Mouse (Mus musculus) lung, embryonic 14.5 days (tissue): ENCODE results near the gene Caskin1. TPM values are rescaled to one million over a fixed set of nuclear protein-coding genes. Genes with fewer than 3 reads are reported as not detected.

Source experiments
- ATAC-seq: fragments of 200-750 bp; cut with Nextera tagmentation; 2 replicates; pipeline ENCODE4 v1.8.0; 2017; ENCODE audit warnings: mild to moderate bottlenecking, moderate TSS enrichment, moderate library complexity; ENCODE audit not compliant: insufficient read depth
- DNase-seq: peaks from one replicate; pipeline ENCODE4 v3.0.0-alpha.2; 2015
- H3K27ac ChIP-seq: fragments of 300-500 bp; sonication (generic); 2 replicates; pipeline ENCODE4 v1.5.1; 2014; ENCODE audit warnings: low read depth, mild to moderate bottlenecking, moderate library complexity
- H3K27me3 ChIP-seq: fragments of 300-500 bp; sonication (generic); 2 replicates; pipeline ENCODE4 v1.6.1; 2014; ENCODE audit warnings: low read length, control low read depth; ENCODE audit not compliant: insufficient read depth
- H3K36me3 ChIP-seq: fragments of 300-500 bp; sonication (generic); 2 replicates; pipeline ENCODE4 v1.6.1; 2014; ENCODE audit warnings: control low read depth; ENCODE audit not compliant: insufficient read depth
- H3K4me1 ChIP-seq: fragments of 300-500 bp; sonication (generic); 2 replicates; pipeline ENCODE4 v1.6.1; 2014; ENCODE audit warnings: antibody characterized with exemption, control low read depth; ENCODE audit not compliant: insufficient read depth
- H3K4me2 ChIP-seq: fragments of 300-500 bp; sonication (generic); 2 replicates; pipeline ENCODE4 v1.6.1; 2014; ENCODE audit warnings: mild to moderate bottlenecking
- H3K4me3 ChIP-seq: fragments of 300-500 bp; sonication (generic); 2 replicates; pipeline ENCODE4 v1.5.1; 2014; ENCODE audit warnings: low read depth, low read length
- H3K9ac ChIP-seq: fragments of 300-500 bp; sonication (generic); 2 replicates; pipeline ENCODE4 v1.6.1; 2014
- H3K9me3 ChIP-seq: fragments of 300-500 bp; sonication (generic); 2 replicates; pipeline ENCODE4 v1.6.1; 2016; ENCODE audit warnings: low read depth, low read length, control low read depth
- CTCF ChIP-seq: IDR thresholded peaks from 2 replicates; pipeline ENCODE4 v1.5.1; 2016; ENCODE audit warnings: antibody characterized with exemption, low read depth
- WGBS: fragments of 180-500 bp; shearing (Covaris S2); extraction: QIAGEN DNeasy Blood & Tissue Kit; methylation state at CpG from one replicate; pipeline ENCODE4 v1.1.7; 2014; 5-methylcytosine and 5-hydroxymethylcytosine counted together
- polyA plus RNA-seq: library from polyadenylated mRNA; unstranded; fragments of >200 nt; fragmentation: Nextera tagmentation; extraction: Ambion mirVana; gene quantifications from 2 replicates; pipeline ENCODE4 v1.2.1, GENCODE M21; 2014

Gene Caskin1
- polyA plus RNA-seq, 1 experiment from 2014 or later, result 0.93 TPM

GRCm38 (mm10) chr17:24477985-24478600 lies 10.3 kb upstream of the Caskin1 start:
- no peak for TF ChIP-seq CTCF
- DNase-seq (peak; percentile 30), ATAC-seq (peak; percentile 42)
- peaks cover 40% of the 10 kb centered on the region for H3K36me3 ChIP-seq
- H3K27ac ChIP-seq, result no peak overlapping the region
- WGBS, result 40% methylated on average over 11 of the region's 11 CpGs
- no peaks in the 10 kb centered on the region for H3K9me3 ChIP-seq
- no peaks in the 10 kb centered on the region for H3K27me3 ChIP-seq
- peaks cover 3% of the 10 kb centered on the region; the same call in 1 of the 2 replicates for H3K4me1 ChIP-seq
- H3K4me3 ChIP-seq, result peak overlapping the region; percentile 73
- peak overlapping the region; percentile 82 for H3K9ac ChIP-seq
- peak overlapping the region; percentile 62 for H3K4me2 ChIP-seq

- peak; percentile 99 for DNase-seq
- Histone ChIP-seq H3K27ac (peak within 1 kb of the TSS; percentile 96), H3K4me1 (peaks cover 3% of the 10 kb centered on the region; the same call in 1 of the 2 replicates), H3K36me3 (peaks cover 33% of the 10 kb centered on the region), H3K4me3 (peak within 1 kb of the TSS; percentile 73), H3K27me3 (no peaks in the 10 kb centered on the region), H3K9me3 (no peaks in the 10 kb centered on the region), H3K9ac (peak within 1 kb of the TSS; percentile 82), H3K4me2 (peak within 1 kb of the TSS; percentile 62)
- WGBS, result under 1% methylated on average over 48 of the region's 48 CpGs
- peak; percentile 96 for ATAC-seq
- TF ChIP-seq CTCF, result peak; percentile 92
These were observed 9.6 kb upstream of the Caskin1 start, which contains the start of gene Mlst8 for GRCm38 (mm10) chr17:24478663-24479380. Mlst8 (minus strand) TSS chr17:24479078.

- Histone ChIP-seq H3K27ac (peak overlapping the region; percentile 72; the same call in 1 of the 2 replicates), H3K4me1 (peaks cover 3% of the 10 kb centered on the region; the same call in 1 of the 2 replicates), H3K9me3 (no peaks in the 10 kb centered on the region), H3K27me3 (no peaks in the 10 kb centered on the region), H3K4me2 (peak overlapping the region; percentile 62), H3K36me3 (peaks cover 27% of the 10 kb centered on the region), H3K4me3 (peak overlapping the region; percentile 73), H3K9ac (no peak overlapping the region)
- TF ChIP-seq CTCF, result no peak
- 9% methylated on average over 1 of the region's 1 CpGs for WGBS
- no peak for ATAC-seq
- peak; percentile 31 for DNase-seq
These were observed 9.0 kb upstream of the Caskin1 start for GRCm38 (mm10) chr17:24479431-24479830.

GRCm38 (mm10) chr17:24480201-24480826 lies 8.1 kb upstream of the Caskin1 start:
- Histone ChIP-seq H3K4me3 (no peak overlapping the region), H3K36me3 (peaks cover 18% of the 10 kb centered on the region), H3K9ac (peak overlapping the region; percentile 20; the same call in 1 of the 2 replicates), H3K4me2 (peak overlapping the region; percentile 62), H3K27ac (0 out of 2 replicates have a peak overlapping the region, but pooled peaks have one; percentile 12), H3K27me3 (no peaks in the 10 kb centered on the region), H3K4me1 (peaks cover 4% of the 10 kb centered on the region; the same call in 1 of the 2 replicates), H3K9me3 (no peaks in the 10 kb centered on the region)
- TF ChIP-seq CTCF, result peak; percentile 40
- WGBS, result 61% methylated on average over 3 of the region's 3 CpGs
- DNase-seq (peak; percentile 44), ATAC-seq (no peak)

GRCm38 (mm10) chr17:24481027-24481815 lies 7.2 kb upstream of the Caskin1 start:
- Histone ChIP-seq H3K4me1 (peaks cover 7% of the 10 kb centered on the region; the same call in 1 of the 2 replicates), H3K4me3 (no peak overlapping the region), H3K27me3 (no peaks in the 10 kb centered on the region), H3K9ac (no peak overlapping the region), H3K36me3 (peaks cover 9% of the 10 kb centered on the region), H3K4me2 (no peak overlapping the region), H3K9me3 (no peaks in the 10 kb centered on the region), H3K27ac (no peak overlapping the region)
- no peak for ATAC-seq
- no peak for TF ChIP-seq CTCF
- WGBS, result 89% methylated on average over 20 of the region's 20 CpGs
- DNase-seq, result no peak

- H3K4me2 ChIP-seq, result no peak overlapping the region
- ATAC-seq, result no peak
- WGBS, result 83% methylated on average over 3 of the region's 3 CpGs
- H3K9ac ChIP-seq, result no peak overlapping the region
- no peak for DNase-seq
- TF ChIP-seq CTCF, result no peak
- H3K4me1 ChIP-seq, result 0 out of 2 replicates have a peak, but pooled peaks cover 7% of the 10 kb centered on the region
- H3K27ac ChIP-seq, result no peak overlapping the region
- H3K9me3 ChIP-seq, result no peaks in the 10 kb centered on the region
- peaks cover 17% of the 10 kb centered on the region for H3K27me3 ChIP-seq
- no peaks in the 10 kb centered on the region for H3K36me3 ChIP-seq
- no peak overlapping the region for H3K4me3 ChIP-seq
These were observed 4.9 kb upstream of the Caskin1 start for GRCm38 (mm10) chr17:24483495-24483894.
